Mouse (Mus musculus) gastrocnemius, postnatal 10 days (tissue): ENCODE results near the gene Ooep. TPM values are rescaled to one million over a fixed set of nuclear protein-coding genes. Genes with fewer than 3 reads are reported as not detected.
"Not testable (repeated sequence)": the region's sequence is repeated elsewhere in the genome, so short reads cannot be mapped to it uniquely, and the experiment has no call there.

ENCODE experiments used
- DNase-seq: peaks from one replicate; pipeline ENCODE4 v3.0.0; 2021; ENCODE audit warnings: mixed read lengths
- total RNA-seq, 2 experiments: library from RNA; stranded (reverse); gene quantifications; 2 replicates each; pipeline ENCODE4 v1.2.3; 2021

Ooep gene
- total RNA-seq, 2 experiments from 2014 or later: 0.12 TPM; not detected in 1

GRCm38 (mm10) chr9:78365850-78366544 is 12.5 kb downstream of the Ooep start:
- DNase-seq: no peak

- no peak for DNase-seq
These were observed 13.8 kb downstream of the Ooep start for GRCm38 (mm10) chr9:78364701-78365100.

DNA sequence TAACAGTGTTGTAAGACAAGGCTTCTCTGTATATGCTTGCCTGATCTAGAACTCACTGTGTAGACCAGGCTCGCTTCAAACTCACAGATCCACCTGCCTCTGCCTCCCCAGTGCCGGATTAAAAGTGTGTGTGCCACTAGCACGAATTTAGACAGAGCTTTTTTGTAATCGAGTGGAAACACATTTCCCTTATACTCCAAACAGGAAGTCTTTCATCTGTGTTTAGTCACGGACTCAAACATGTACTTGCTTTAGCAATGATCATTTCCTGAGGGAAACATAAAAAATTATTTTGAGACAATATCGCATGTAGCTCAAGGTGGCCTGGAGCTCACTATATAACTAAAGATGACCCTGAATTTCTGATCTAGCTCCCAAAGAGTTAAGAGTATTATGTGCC is 15.2 kb downstream of the Ooep start:
- DNase-seq: no peak

DNA sequence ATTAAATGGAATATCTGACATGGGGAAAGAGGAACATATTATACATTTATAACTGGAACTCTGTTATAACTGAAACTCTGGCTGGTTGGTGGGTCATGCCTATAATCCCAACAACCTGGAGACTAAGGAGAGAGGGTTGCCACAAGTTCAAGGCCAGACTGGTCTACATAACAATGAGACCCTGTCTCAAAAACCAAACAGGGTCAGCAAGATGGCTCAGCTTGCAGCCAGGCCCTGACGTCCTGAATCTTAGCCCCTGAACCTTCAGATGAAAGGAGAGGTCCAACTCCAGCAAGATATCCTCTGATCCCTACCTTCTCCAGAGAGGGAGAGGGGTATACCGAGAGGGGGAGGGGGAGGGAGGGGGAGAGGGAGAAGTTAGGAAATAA is 18.0 kb downstream of the Ooep start:
- DNase-seq: no peak

DNA sequence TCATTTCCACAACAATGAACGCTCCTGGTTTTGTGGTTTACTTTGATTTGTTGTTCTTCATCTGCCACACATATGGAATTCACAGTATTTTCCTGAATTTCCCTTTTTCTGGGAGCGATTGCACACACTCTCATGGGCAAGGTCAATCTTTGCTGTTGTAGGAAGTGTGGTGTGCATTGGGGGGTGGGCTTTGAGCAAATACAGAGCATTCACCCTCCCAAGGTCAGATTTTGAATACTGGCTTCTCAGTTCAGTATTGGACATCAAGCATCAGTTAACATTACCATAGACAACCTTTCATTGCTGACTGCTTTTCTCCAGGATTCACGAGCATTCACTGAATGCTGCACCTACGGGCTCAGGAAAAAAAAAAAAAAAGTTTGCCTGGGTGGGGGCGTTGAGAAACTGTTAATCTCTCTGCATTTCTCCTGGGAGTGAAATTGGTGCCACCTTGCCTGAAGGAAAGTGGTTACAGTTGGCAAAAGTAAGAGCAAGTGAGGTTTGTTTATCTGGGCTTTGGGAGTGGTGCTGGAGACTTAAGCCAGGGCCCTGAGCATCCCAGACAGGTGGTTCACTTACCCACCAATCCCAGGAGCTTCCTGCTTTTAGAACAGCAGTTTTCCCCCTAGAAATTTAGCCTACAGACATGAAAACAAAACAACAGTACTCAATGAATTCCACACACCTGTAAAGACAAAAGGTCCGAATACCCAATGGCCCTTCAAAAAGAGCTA is 18.6 kb downstream of the Ooep start:
- no peak for DNase-seq

GRCm38 (mm10) chr9:78358053-78358452 is 20.5 kb downstream of the Ooep start:
- peak; percentile 70 for DNase-seq

- DNase-seq: no peak
These were observed 22.9 kb downstream of the Ooep start, which contains the start of gene Gsta2 for GRCm38 (mm10) chr9:78355611-78356010. Gene Gsta2 (minus strand): TSS chr9:78355788.

- DNase-seq: no peak
These were observed 23.6 kb downstream of the Ooep start for GRCm38 (mm10) chr9:78354665-78355578.

DNA sequence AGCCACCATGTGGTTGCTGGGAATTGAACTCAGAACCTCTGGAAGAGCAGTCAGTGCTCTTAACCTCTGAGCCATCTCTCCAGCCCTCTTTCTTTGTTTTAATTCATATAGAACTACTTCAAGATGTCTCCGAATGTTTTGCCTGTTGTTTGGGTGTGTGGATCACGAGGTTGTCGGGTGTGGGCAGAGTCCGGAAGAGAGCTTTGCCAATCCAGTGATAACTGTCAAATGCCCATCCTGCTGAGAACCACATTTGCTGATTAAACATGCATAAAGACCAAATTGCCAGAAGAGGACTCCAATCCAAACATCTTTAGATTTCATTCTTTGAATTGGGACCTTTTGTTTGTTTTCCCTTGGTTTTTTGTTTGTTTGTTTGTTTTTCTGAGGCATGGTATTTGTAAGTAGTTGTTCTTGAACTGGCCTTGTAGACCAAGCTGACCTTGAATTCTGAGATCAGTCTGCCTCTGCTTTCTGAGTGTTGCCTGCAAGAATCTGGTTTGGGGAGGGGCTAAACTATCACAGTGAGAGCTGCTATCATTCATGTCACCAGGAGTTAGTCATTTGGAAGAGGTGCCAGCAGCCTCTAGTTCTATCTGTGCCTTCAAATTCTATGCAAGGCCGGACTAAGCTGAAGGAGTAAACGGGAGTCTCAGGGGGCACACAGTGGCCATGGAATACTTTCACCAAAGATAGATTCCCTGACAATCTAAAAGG is 26.9 kb downstream of the Ooep start:
- no peak for DNase-seq

DNA sequence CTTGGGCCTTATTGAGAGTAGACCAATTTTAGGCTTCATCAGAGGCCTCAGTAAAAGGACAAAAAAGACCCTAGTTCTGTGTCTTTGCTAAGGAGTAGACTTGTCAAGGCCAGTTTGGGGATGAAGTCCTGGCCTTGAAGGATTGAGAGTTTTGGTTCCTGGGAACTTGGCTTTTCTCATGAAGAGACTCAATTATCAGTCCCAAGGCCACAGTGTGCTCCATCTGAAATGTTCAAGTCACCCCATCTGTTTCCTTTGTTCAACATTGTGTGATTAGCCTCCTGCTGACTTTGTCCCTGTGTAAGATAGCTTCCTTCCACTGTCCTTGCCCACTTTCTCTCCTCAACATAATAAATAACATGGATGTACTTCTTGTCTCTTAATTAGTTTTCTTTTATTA is 28.5 kb downstream of the Ooep start:
- not testable (repeated sequence) for DNase-seq

GRCm38 (mm10) chr9:78349141-78349540 is 29.4 kb downstream of the Ooep start:
- DNase-seq: not testable (repeated sequence)

- DNase-seq: not testable (repeated sequence)
These were observed 30.1 kb downstream of the Ooep start for GRCm38 (mm10) chr9:78348206-78349004.

DNA sequence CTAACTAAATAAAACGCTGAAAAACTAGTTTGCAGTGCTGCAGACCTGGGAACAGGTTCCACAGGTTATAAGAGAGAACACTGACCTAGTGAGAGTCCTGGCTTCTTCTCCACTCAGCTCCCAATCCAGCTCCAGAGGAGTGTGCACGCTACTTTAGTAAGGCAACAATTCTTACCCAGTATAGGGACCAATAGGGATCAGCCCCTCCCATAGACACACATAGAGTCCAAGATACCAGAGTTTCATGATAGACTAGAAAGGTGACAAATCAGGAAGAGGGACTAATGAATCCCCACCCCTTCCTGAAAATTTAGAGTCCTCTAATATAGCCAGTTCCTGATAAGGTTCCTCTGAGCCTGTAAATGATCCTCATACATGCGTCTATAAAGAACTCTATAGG is 31.5 kb downstream of the Ooep start:
- no peak for DNase-seq

DNA sequence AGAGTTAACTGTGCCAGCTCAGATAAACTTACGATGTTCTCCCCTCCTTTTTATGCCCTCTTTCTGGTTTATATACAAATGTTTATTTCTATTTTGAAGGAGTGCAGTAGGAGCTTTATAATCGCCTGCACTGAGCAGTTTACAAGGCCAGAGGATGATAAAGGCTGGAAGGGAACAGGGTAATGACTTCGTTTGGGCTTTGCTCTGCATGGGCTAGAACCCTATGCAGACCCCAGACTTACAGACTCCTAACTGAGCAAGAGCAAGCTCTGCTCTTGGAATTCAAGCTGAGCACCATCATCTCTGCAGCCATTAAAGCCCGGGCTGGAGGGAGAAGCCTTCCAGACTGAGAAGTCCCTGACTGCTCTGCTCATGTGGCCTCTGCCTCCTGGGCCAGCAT is 33.3 kb downstream of the Ooep start:
- DNase-seq: not testable (repeated sequence)

DNA sequence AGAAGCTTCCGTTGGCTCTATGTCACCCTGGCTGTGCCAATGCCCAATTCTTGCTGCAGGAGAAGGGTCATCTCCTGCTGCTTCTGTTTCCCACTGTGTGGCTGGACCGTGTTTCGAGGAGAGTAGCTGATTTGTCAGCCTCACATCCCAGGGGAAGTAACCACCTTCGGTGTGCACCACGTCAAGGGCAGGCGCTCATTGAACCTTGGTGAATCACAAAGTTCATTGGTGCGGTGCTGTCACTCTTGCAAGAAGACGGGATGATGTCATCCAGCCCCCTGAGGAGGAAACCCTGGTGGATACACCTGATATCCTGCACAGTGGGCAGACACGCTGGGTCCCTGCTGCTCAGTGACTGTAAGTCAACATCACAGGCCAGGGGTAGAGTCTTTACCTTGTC is 35.5 kb downstream of the Ooep start:
- not testable (repeated sequence) for DNase-seq

GRCm38 (mm10) chr9:78342494-78342893 is 36.0 kb downstream of the Ooep start:
- DNase-seq: not testable (repeated sequence)

GRCm38 (mm10) chr9:78340324-78340723 is 38.2 kb downstream of the Ooep start:
- peak; percentile 55 for DNase-seq

DNA sequence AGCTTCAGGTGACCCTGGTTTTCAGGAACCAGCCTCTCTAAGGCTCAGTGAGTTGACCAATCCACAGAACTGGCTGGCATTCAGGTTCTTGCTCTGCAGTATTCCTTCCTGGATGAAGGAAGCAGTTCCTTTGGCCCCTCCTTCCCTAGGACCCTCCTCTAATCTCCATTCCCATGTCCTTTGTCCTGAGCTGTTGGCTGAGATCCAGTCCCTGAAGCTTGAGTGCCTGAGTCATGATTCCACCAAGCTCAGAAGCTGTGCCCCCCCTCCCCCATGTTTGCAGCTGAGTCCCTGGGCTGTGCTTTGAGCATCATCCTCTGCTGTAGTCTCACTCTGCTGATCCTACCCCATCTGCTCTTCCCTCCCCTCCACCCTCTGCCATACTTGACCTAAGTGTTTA is 41.5 kb downstream of the Ooep start:
- DNase-seq: not testable (repeated sequence)

DNA sequence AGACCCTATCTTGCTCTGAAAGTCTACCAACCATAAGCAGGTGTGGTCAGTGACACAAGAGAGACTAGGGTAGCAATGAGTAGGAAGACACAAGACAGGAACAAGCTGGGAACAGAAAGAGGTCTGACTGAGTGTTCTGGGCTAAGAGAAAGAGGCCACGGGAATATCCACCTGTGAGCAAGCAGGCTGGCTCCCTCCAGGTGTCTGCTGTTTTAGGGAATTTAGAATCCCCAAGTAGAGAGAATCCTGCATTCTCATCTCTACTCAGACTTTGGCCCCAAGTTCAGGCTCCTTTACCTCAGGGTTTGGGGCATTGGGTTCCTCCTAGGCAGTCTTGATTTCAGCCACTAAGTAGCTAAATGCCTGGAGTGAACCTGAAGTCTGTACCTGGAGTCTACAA is 51.2 kb downstream of the Ooep start, which contains the start of gene Omt2b:
Gene Omt2b, plus strand, starts transcription at position 301 of the 400 bp plus-strand sequence.
- DNase-seq: not testable (repeated sequence)
